Comparison of ENCODE assay signal across 13 mouse cellular contexts in the genomic region with DNA sequence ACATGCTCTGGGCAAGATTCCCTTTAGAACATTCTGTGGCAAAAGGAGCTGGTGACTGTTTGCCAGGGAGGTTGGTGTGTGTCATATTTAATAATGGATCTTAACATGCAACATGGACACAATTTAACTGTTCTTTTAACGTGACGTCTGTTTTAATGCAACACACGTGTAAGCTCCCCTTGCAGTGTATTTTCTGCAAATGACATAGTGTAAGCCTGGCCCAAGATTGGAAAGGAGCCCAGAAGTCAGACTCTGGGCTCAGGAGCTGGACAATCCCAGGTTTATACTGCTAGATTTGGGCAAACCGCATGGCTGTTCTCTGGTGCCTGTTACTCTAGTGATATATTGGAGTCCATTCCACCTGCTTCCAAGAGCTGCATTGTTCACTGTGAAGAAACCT.
DNase-seq lines count a peak whose midpoint lies in the region; ATAC-seq and TF ChIP-seq lines count a peak whose summit lies in the region.
"Had no signal": no experiment of that assay in that cellular context is flagged by ENCODE, and none has a peak within 500 bp of the region (broad histone marks: within the 10 kb centered on the region; RNA-seq: fewer than 3 reads in every experiment).

No protein-coding gene starts in this region.

- peaks cover 32% of the 10 kb centered on the region for H3K4me1 ChIP-seq in embryonic facial prominence, embryonic 13.5 days
- H3K4me1 ChIP-seq in embryonic facial prominence, embryonic 10.5 days, result peaks cover 3% of the 10 kb centered on the region; the same call in 1 of the 2 replicates
- H3K4me1 ChIP-seq in embryonic fibroblast, embryonic 13.5 days (ENCODE audit: control insufficient read depth, insufficient read depth, low read length), result peaks cover 12% of the 10 kb centered on the region

- peak overlapping the region; percentile 68 for H3K27ac ChIP-seq in embryonic facial prominence, embryonic 13.5 days
- H3K27ac ChIP-seq in embryonic facial prominence, embryonic 10.5 days (replicated peaks), result no peak overlapping the region
- peak overlapping the region; percentile 62 for H3K27ac ChIP-seq in layer of hippocampus, adult 2 months
- H3K27ac ChIP-seq in embryonic fibroblast, embryonic 13.5 days (ENCODE audit: insufficient read depth, low read length), result peak overlapping the region; percentile 90
- H3K27ac ChIP-seq: forebrain, embryonic 15.5 days; hindbrain, embryonic 13.5 days had no signal

- no peak overlapping the region for H3K9ac ChIP-seq in embryonic facial prominence, embryonic 13.5 days
- H3K9ac ChIP-seq: forebrain, embryonic 15.5 days; hindbrain, embryonic 13.5 days had no signal

- 33% methylated on average over 4 of the region's 4 CpGs for WGBS in embryonic facial prominence, embryonic 13.5 days
- WGBS in embryonic facial prominence, embryonic 10.5 days, result 93% methylated on average over 4 of the region's 4 CpGs

- no peak for TF ChIP-seq CTCF in layer of hippocampus, adult 2 months (conservative IDR thresholded peaks at IDR 0.05)
- no peak for TF ChIP-seq CTCF in embryonic fibroblast, embryonic 13.5 days (IDR thresholded peaks at IDR 0.05; ENCODE audit: borderline replicate concordance, insufficient read depth, low read length)

- no peaks in the 10 kb centered on the region for H3K9me3 ChIP-seq in embryonic facial prominence, embryonic 13.5 days
- no peaks in the 10 kb centered on the region for H3K9me3 ChIP-seq in embryonic facial prominence, embryonic 10.5 days
- H3K9me3 ChIP-seq: forebrain, embryonic 15.5 days; G1E; hindbrain, embryonic 13.5 days had no signal

- no peak overlapping the region for H3K4me2 ChIP-seq in embryonic facial prominence, embryonic 13.5 days
- H3K4me2 ChIP-seq: forebrain, embryonic 15.5 days; hindbrain, embryonic 13.5 days had no signal

- H3K4me3 ChIP-seq in embryonic facial prominence, embryonic 13.5 days, result no peak overlapping the region
- H3K4me3 ChIP-seq in embryonic facial prominence, embryonic 10.5 days, result no peak overlapping the region
- H3K4me3 ChIP-seq in layer of hippocampus, adult 2 months, result no peak overlapping the region
- H3K4me3 ChIP-seq in embryonic fibroblast, embryonic 13.5 days (ENCODE audit: insufficient read depth, low read length), result no peak overlapping the region
- H3K4me3 ChIP-seq: forebrain, embryonic 15.5 days; hindbrain, embryonic 13.5 days had no signal

- H3K36me3 ChIP-seq in embryonic facial prominence, embryonic 13.5 days, result no peaks in the 10 kb centered on the region
- no peaks in the 10 kb centered on the region for H3K36me3 ChIP-seq in embryonic facial prominence, embryonic 10.5 days (replicated peaks)
- H3K36me3 ChIP-seq: forebrain, embryonic 15.5 days; G1E; hindbrain, embryonic 13.5 days had no signal

- DNase-seq in embryonic facial prominence, embryonic 10.5 days (ENCODE audit: low spot score), result no peak
- no peak for DNase-seq in layer of hippocampus, adult 2 months (ENCODE audit: low spot score in 2 of 2)
- no peak for DNase-seq in layer of hippocampus, adult 11-12 months (ENCODE audit: low spot score)
- peak; percentile 51 for DNase-seq in 3T3-L1 (ENCODE audit: low read depth, low spot score)
- no peak for DNase-seq in ovary, postnatal 10 days (ENCODE audit: low spot score)
- DNase-seq: gastrocnemius, postnatal 25 days; kidney, adult 2 months had no signal

- peak; percentile 62; the same call in 1 of the 2 replicates for ATAC-seq in embryonic facial prominence, embryonic 13.5 days (ENCODE audit: insufficient number of reproducible peaks, insufficient read depth, low FRiP score, low TSS enrichment, low read depth)
- ATAC-seq in erythroblast, adult 5-6 weeks (replicated peaks; ENCODE audit: low FRiP score, poor library complexity, severe bottlenecking), result no peak
- ATAC-seq: forebrain, embryonic 15.5 days had no signal

- H3K27me3 ChIP-seq in embryonic facial prominence, embryonic 13.5 days, result no peaks in the 10 kb centered on the region
- H3K27me3 ChIP-seq in embryonic facial prominence, embryonic 10.5 days (replicated peaks; ENCODE audit: low read depth, poor library complexity, severe bottlenecking), result no peaks in the 10 kb centered on the region
- H3K27me3 ChIP-seq: forebrain, embryonic 15.5 days; hindbrain, embryonic 13.5 days had no signal

- TF ChIP-seq POLR2A in embryonic fibroblast, embryonic 13.5 days (IDR thresholded peaks at IDR 0.05; ENCODE audit: low read depth, low read length), result no peak
